Mouse (Mus musculus) heart, embryonic 15.5 days (tissue): ENCODE measurements around the gene Fezf2. TPM values are rescaled to one million over a fixed set of nuclear protein-coding genes. Genes with fewer than 3 reads are reported as not detected.

Source experiments
- ATAC-seq: fragments of 200-750 bp; cut with Nextera tagmentation; replicated peaks from 2 replicates; pipeline ENCODE4 v1.8.0; 2017; ENCODE audit warnings: low read depth, moderate TSS enrichment; ENCODE audit not compliant: insufficient number of reproducible peaks, insufficient read depth, low FRiP score
- H3K27ac ChIP-seq: fragments of 300-500 bp; sonication (generic); 2 replicates; pipeline ENCODE4 v1.5.1; 2015; ENCODE audit warnings: mild to moderate bottlenecking, inconsistent platforms
- H3K27me3 ChIP-seq: fragments of 300-500 bp; sonication (generic); 2 replicates; pipeline ENCODE4 v1.6.1; 2015; ENCODE audit warnings: inconsistent platforms
- H3K36me3 ChIP-seq: fragments of 300-500 bp; sonication (generic); 2 replicates; pipeline ENCODE4 v1.6.1; 2015; ENCODE audit warnings: mild to moderate bottlenecking, inconsistent platforms
- H3K4me1 ChIP-seq: fragments of 300-500 bp; sonication (generic); replicated peaks from 2 replicates; pipeline ENCODE4 v1.6.1; 2015; ENCODE audit warnings: inconsistent platforms
- H3K4me2 ChIP-seq: fragments of 300-500 bp; sonication (generic); 2 replicates; pipeline ENCODE4 v1.6.1; 2015; ENCODE audit warnings: inconsistent platforms, mild to moderate bottlenecking, moderate library complexity
- H3K4me3 ChIP-seq: fragments of 300-500 bp; sonication (generic); 2 replicates; pipeline ENCODE4 v1.5.1; 2015; ENCODE audit warnings: mild to moderate bottlenecking, inconsistent platforms
- H3K9ac ChIP-seq: fragments of 300-500 bp; sonication (generic); 2 replicates; pipeline ENCODE4 v1.6.1; 2015; ENCODE audit warnings: mild to moderate bottlenecking, inconsistent platforms
- H3K9me3 ChIP-seq: fragments of 300-500 bp; sonication (generic); replicated peaks from 2 replicates; pipeline ENCODE4 v1.6.1; 2016; ENCODE audit warnings: inconsistent platforms
- WGBS: fragments of 180-500 bp; shearing (Covaris S2); methylation state at CpG from one replicate; pipeline ENCODE4 v1.1.7; 2015; ENCODE audit warnings: mixed read lengths; 5-methylcytosine and 5-hydroxymethylcytosine counted together
- polyA plus RNA-seq: library from polyadenylated mRNA; unstranded; fragments of >200 nt; fragmentation: Nextera tagmentation; extraction: Ambion mirVana; gene quantifications from 2 replicates; pipeline ENCODE4 v1.2.1, GENCODE M21; 2015

Fezf2 gene
- polyA plus RNA-seq, 1 experiment from 2014 or later = 0.09 TPM

GRCm38 (mm10) chr14:12300275-12300674, 47.7 kb downstream of the Fezf2 start:
- no peaks in the 10 kb centered on the region for H3K4me1 ChIP-seq
- peaks cover 6% of the 10 kb centered on the region; the same call in 1 of the 2 replicates for H3K36me3 ChIP-seq
- H3K27ac ChIP-seq = no peak overlapping the region
- H3K9ac ChIP-seq = no peak overlapping the region
- no peaks in the 10 kb centered on the region for H3K27me3 ChIP-seq
- H3K4me2 ChIP-seq = no peak overlapping the region
- 71% methylated on average over 4 of the region's 4 CpGs for WGBS
- ATAC-seq = no peak
- H3K4me3 ChIP-seq = no peak overlapping the region
- no peaks in the 10 kb centered on the region for H3K9me3 ChIP-seq

- Histone ChIP-seq H3K4me1 (no peaks in the 10 kb centered on the region), H3K4me2 (no peak overlapping the region), H3K4me3 (no peak overlapping the region), H3K36me3 (peaks cover 6% of the 10 kb centered on the region; the same call in 1 of the 2 replicates), H3K9me3 (no peaks in the 10 kb centered on the region), H3K27ac (no peak overlapping the region), H3K27me3 (no peaks in the 10 kb centered on the region), H3K9ac (no peak overlapping the region)
- ATAC-seq = no peak
- WGBS = 77% methylated on average over 6 of the region's 6 CpGs
Measured at GRCm38 (mm10) chr14:12299654-12300053, 48.3 kb downstream of the Fezf2 start.

DNA sequence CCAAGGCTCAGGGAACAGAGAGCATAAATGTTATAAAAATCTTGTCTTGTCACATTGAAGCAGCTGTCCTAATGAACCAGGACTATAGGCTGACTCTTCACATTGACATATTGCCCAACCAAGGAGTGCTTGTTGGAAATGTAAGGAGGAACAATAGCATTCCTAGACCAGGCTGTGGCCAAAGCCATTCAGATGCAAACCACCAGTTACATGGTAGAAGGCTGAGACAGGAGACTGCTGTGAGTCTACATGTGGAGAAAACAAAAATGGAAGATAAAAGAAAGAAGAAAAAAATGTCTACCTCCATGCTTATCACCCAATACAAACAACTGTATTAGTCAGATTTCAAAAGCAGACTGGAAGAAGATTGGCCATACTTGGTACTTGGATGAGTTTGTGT, 48.8 kb downstream of the Fezf2 start:
- H3K27ac ChIP-seq = no peak overlapping the region
- H3K36me3 ChIP-seq = peaks cover 6% of the 10 kb centered on the region; the same call in 1 of the 2 replicates
- H3K27me3 ChIP-seq = no peaks in the 10 kb centered on the region
- ATAC-seq = no peak
- no peaks in the 10 kb centered on the region for H3K9me3 ChIP-seq
- H3K4me2 ChIP-seq = no peak overlapping the region
- no peak overlapping the region for H3K4me3 ChIP-seq
- no peak overlapping the region for H3K9ac ChIP-seq
- H3K4me1 ChIP-seq = no peaks in the 10 kb centered on the region

- H3K36me3 ChIP-seq = peaks cover 6% of the 10 kb centered on the region; the same call in 1 of the 2 replicates
- H3K9me3 ChIP-seq = no peaks in the 10 kb centered on the region
- H3K4me3 ChIP-seq = no peak overlapping the region
- no peak overlapping the region for H3K27ac ChIP-seq
- no peak for ATAC-seq
- no peak overlapping the region for H3K4me2 ChIP-seq
- H3K27me3 ChIP-seq = no peaks in the 10 kb centered on the region
- H3K4me1 ChIP-seq = no peaks in the 10 kb centered on the region
- H3K9ac ChIP-seq = no peak overlapping the region
- 84% methylated on average over 7 of the region's 7 CpGs for WGBS
Measured at GRCm38 (mm10) chr14:12296391-12296790, 51.6 kb downstream of the Fezf2 start.

Other genes with a start within 250 kb of the Fezf2 start
- gene Gm49355, start 64.2 kb downstream of the Fezf2 start, polyA plus RNA-seq = 0.16 and 0.18 TPM in 2 replicates
- gene 3830406C13Rik, start 64.0 kb downstream of the Fezf2 start, polyA plus RNA-seq = 30.2 and 31.7 TPM in 2 replicates